Mouse (Mus musculus) megakaryocyte, embryonic 14.5 days (primary cell): ENCODE data around the gene St6gal1.

Experiments
- FLI1 ChIP-seq: IDR thresholded peaks from 2 replicates; pipeline ENCODE4 v1.6.1; 2012; ENCODE audit warnings: low read length, inconsistent platforms, mixed read lengths
- GATA1 ChIP-seq: IDR thresholded peaks from 3 replicates; pipeline ENCODE4 v1.6.1; 2012; ENCODE audit warnings: mixed read lengths, low read length, inconsistent platforms, borderline replicate concordance

DNA sequence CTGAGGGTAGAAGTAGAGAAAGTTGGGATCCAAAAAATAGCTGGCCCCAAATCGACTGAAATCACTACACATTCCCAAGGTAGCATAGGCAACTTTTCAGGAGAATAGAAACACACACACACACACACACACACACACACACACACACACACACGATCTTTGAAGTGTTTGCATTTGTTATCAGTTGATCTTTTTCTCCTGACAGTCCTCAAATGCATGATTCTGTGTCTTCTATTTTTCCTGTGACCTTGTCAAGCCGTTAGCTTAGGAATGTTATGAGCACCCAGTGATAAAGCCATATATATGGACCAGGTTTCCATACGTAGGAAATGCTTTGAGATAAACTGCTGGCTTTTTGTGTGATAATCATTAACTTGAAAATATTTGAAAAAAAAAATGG is 38.1 kb upstream of the St6gal1 start:
- TF ChIP-seq FLI1 (no peak), GATA1 (no peak)
